Mouse (Mus musculus): ENCODE results near the gene Adh6b. TPM values are rescaled to one million over a fixed set of nuclear protein-coding genes. Genes with fewer than 3 reads are reported as not detected.
"Not testable (repeated sequence)": the region's sequence is repeated elsewhere in the genome, so short reads cannot be mapped to it uniquely, and the experiment has no call there.

Gene Adh6b
- total RNA-seq, 2 experiments from 2014 or later: 2.6 to 4.0 TPM

GRCm38 (mm10) chr3:138362920-138363319, 21.3 kb downstream of the Adh6b start:
- no peak for DNase-seq

GRCm38 (mm10) chr3:138366181-138366580, 24.6 kb downstream of the Adh6b start:
- no peak for DNase-seq

- DNase-seq: no peak
These were observed 28.0 kb downstream of the Adh6b start for GRCm38 (mm10) chr3:138369546-138369945.

GRCm38 (mm10) chr3:138370289-138370688, 28.7 kb downstream of the Adh6b start:
- not testable (repeated sequence) for DNase-seq

- no peak for DNase-seq
These were observed 32.3 kb downstream of the Adh6b start for GRCm38 (mm10) chr3:138373920-138374319.

DNA sequence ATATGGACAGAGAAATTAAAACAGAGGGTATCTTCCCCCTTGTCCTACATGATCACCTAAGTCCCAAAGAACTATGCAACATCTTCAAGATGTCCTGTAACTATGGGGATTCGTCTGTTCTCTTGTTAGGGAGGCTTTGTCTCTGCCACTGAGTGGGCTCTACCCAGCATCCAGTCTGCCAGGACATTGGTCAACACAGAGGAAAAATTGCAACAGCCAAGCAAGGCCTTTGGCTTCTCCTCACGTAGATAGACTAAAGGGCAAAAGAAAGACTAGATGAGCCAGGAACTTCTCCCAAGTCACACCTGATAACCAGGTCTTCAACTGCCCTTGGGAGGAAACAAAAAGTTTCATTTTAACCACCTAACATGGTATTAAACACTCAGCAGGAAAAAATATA, 33.6 kb downstream of the Adh6b start:
- no peak for DNase-seq

DNA sequence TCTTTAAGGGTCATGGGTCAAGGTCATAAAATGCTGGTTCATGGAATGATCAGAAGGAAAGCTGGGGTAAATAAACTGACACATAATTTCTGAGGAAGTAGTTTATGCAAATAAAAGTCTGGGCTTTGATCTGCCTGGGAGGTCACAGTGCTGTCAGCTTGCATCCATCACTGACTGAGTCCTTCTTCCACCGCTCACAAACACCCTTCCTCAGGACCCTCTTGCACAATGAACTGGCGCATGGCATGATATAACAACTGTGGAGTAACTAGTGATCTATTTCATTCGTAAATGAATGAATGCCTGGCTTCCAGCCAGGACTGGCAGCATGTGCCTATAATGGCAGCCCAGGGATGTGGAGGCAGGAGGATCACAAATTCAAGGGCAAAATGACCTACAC, 39.6 kb downstream of the Adh6b start:
- no peak for DNase-seq

GRCm38 (mm10) chr3:138387155-138387554, 45.6 kb downstream of the Adh6b start:
- DNase-seq: no peak

DNA sequence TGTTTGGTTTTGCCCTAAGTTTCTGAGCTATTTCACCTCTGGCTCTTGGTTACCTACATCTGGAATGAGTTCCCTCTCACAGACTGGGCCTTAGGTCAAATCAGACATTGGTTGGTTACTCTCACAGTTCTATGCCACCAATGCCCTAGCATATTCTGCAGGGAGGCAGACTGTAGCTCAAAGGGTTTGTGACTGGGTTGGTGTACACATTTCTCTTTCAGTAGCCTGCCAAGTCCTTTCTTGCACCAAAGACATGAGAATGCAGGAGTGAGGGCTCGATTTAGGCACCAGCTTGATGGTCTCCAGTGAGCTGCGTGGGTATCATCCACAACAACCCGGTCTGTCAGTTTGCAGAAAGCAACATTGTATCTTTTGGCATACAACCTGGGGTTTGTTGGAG, 63.3 kb downstream of the Adh6b start:
- DNase-seq: no peak

- DNase-seq: peak; percentile 61
These were observed 63.8 kb downstream of the Adh6b start for GRCm38 (mm10) chr3:138405341-138405740.

- DNase-seq: no peak
These were observed 64.3 kb downstream of the Adh6b start for GRCm38 (mm10) chr3:138405840-138406239.

DNA sequence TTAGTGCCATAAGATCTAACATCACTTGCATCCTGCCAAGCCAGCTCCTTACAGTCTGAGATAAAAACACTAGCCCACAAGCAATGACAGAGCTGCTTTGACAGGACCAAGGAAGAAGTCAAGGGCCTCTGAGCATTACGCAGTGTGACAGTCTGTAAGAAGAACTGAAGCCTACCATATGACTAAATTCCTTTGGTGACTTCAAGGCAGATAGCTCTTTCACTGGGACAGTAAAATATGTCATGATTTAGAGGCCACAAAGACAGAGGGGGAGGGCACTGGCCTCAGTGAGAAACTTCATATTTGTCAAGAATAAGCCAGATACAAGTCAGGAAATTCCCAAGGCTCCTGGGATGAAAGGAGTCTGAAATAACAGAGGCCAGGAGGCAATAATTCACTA, 66.3 kb downstream of the Adh6b start:
- DNase-seq: no peak

Other genes with a start within 250 kb of the Adh6b start
- gene Trmt10a, start 198.3 kb upstream of the Adh6b start, total RNA-seq (2021): 1 to 10 TPM; 4.4 to 6.1 TPM
- 1 to 10 TPM; 8.9 to 9.9 TPM for gene Mttp, start 196.8 kb upstream of the Adh6b start, total RNA-seq (2021)
- not detected for gene 4930579F01Rik, start 147.9 kb upstream of the Adh6b start, total RNA-seq (2021)
- gene Adh7, start 124.0 kb upstream of the Adh6b start, total RNA-seq (2021): not detected
- gene Adh1, start 80.8 kb upstream of the Adh6b start, total RNA-seq (2021): 10 to 100 TPM; 13.3 to 13.5 TPM
- gene Adh6a, start 28.5 kb upstream of the Adh6b start, total RNA-seq (2021): not detected
- not detected for gene Adh4, start 73.7 kb downstream of the Adh6b start, total RNA-seq (2021)
- 100 to 1,000 TPM; 108 to 113 TPM for gene Adh5, start 101.3 kb downstream of the Adh6b start, total RNA-seq (2021)
- 10 to 100 TPM; 48.0 to 48.6 TPM for gene Metap1, start 147.7 kb downstream of the Adh6b start, total RNA-seq (2021)
- 100 to 1,000 TPM; 146 to 150 TPM for gene Eif4e, start 184.4 kb downstream of the Adh6b start, total RNA-seq (2021)